Mouse (Mus musculus): ENCODE measurements around the gene Krt87.

DNA sequence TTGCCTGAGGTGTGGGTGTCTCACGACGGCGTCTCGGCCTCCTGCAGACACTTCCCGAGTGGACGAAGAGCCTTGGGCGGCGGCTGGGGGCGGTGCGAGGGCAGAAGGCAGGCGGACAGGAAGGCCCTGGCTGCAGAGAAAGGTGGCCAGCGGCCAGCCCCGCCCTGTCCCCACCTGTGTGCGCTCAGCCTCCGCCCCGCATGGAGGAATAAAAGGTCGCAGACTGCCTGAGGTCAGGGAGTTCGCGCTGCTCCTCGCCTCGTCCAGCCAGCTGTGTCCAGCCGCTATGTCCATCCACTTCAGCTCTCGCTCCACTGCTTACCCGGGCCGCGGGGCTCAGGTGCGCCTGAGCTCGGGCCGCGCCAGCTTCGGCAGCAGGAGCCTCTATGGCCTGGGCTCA lies 26.4 kb downstream of the Krt87 start:
- TF ChIP-seq CTCF (IDR thresholded peaks at IDR 0.05; ENCODE audit: extremely low read depth, insufficient read depth, low read length) (no peak), POLR2A (IDR thresholded peaks at IDR 0.05; ENCODE audit: extremely low read depth, insufficient read depth, low read length) (no peak)
